Mouse (Mus musculus): ENCODE data around the gene Pga5.

The Pga5 gene

DNA sequence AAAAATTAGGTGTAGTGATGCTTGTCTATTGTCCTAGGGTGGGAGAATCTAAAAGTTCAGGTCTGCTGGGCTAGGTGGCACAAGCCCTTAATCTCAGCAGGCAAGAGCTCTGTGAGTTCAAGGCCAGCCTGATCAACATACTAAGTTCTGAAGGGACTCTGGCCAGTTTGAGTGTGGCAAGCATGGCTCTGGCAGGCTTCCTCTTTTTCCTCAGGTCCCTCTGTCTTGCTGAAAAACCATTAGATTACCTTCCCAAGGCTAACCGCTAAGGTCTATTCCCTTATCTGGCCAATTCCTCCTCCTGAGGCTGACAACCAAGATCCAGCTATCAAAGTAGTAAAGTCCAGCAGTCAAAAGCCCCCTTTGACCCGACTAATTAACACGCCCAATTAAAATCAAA lies 15.2 kb downstream of the Pga5 start:
- no peak for DNase-seq

GRCm38 (mm10) chr19:10661919-10662318 lies 16.0 kb downstream of the Pga5 start:
- DNase-seq = no peak

DNA sequence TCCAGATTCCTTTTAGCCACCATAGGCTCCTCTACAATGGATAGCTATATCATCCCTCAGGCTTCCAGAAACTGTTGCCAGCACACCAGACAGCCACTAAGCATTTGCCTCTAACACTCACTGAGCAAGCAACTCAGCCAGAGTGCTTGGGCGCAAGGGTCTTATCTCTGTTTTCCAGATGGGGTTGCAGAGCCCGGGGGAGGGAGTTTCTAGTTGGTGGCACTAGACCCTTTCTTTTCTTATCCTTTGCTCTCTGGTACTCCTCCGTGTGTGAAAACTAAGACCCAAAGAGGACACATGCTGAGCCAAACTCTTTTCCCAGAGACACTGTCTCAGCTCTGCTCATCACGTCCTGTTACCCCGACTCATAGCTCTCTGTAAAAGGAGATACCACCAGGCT lies 16.5 kb downstream of the Pga5 start:
- no peak for DNase-seq

GRCm38 (mm10) chr19:10658406-10658805 lies 19.5 kb downstream of the Pga5 start:
- no peak for DNase-seq

GRCm38 (mm10) chr19:10657742-10658141 lies 20.1 kb downstream of the Pga5 start:
- DNase-seq = no peak

GRCm38 (mm10) chr19:10656058-10656457 lies 21.8 kb downstream of the Pga5 start:
- no peak for DNase-seq

- no peak for DNase-seq
These were observed 29.7 kb downstream of the Pga5 start for GRCm38 (mm10) chr19:10648156-10648555.

DNA sequence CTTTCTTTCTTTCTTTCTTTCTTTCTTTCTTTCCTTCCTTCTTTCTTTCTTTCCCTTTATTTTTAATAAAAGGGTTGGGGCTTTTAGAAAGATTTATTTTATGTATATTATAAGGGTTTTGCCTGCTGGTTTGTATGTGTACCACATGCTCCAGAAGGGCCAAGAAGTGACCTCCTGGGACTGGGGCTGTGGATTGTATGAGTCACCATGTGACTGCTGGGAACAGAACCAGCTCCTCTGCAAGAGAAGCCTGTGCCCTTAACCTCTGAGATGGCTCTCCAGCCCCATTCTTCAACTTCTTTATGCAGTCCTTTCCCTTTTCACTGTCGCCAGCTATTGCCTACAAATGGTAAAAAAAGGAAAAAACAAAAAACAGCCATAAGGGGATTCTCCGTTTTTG lies 32.3 kb downstream of the Pga5 start:
- no peak for DNase-seq

- no peak for DNase-seq
These were observed 37.1 kb downstream of the Pga5 start for GRCm38 (mm10) chr19:10640589-10641378.

GRCm38 (mm10) chr19:10640080-10640479 lies 37.8 kb downstream of the Pga5 start:
- no peak for DNase-seq

GRCm38 (mm10) chr19:10637840-10638239 lies 40.0 kb downstream of the Pga5 start:
- no peak for DNase-seq

- peak; percentile 65 to 68 for DNase-seq
These were observed 43.0 kb downstream of the Pga5 start for GRCm38 (mm10) chr19:10634872-10635318.

DNA sequence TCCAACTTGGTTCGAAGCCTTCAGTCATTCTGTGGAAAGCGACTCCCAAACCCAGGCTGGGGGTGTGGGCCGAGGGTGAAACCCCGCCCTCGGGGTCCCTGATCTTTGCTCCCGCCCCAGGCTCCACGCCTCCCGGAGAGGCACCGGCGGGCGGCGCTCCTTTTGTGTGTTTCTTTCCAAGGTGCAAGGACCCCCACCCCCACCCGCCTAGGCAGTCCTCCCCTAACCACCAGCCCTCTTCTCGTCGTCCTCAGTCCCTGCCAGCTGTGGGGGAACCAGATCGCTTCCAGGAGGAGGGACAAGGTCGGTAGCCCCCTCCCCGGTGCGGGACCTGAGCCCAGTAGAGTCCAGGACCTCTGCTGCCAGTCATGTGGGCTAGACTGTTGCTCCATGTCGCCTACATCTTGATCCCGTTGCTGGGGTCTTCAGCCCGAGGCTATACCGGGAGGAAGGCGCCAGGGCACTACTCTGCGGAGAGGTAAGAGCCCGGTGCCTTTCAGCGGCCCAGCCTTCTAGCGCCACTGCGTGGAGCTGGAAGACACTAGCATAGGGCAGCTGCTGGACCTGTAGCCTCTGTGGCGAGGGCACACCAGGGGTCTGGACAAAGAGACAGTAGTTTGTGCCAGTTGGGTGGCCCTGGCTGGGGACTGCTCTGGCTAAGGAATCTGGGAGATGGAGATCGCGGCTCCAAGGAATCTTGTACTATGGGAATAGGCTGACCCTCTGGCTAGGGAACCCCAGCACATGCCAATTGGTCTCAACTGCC lies 43.6 kb downstream of the Pga5 start, which contains the start of gene Vwce:
TSS of gene Vwce (plus strand) at position 108 of the 766 bp plus-strand sequence.
- DNase-seq = peak; percentile 62 to 63
